Mouse (Mus musculus): Measurements from ENCODE around the gene Hmgcs2. TPM values are rescaled to one million over a fixed set of nuclear protein-coding genes. Genes with fewer than 3 reads are reported as not detected.

Gene Hmgcs2
- total and polyA plus RNA-seq, 2 experiments from 2014 or later, result 30.5 to 42.2 TPM

- WGBS, result 79% methylated on average over 4 of the region's 4 CpGs
- DNase-seq (ENCODE audit: low spot score), result no peak
Measured at GRCm38 (mm10) chr3:98279682-98280081, 553 bp upstream of the Hmgcs2 start.

GRCm38 (mm10) chr3:98280933-98281678 lies 871 bp downstream of the Hmgcs2 start:
- peak; percentile 88 for ATAC-seq
- H3K36me3 ChIP-seq (ENCODE audit: insufficient read depth, low read length), result no peaks in the 10 kb centered on the region
- peak; percentile 84 for DNase-seq (ENCODE audit: low spot score)
- H3K27ac ChIP-seq, result no peak overlapping the region; the same call in 1 of the 2 replicates
- no peaks in the 10 kb centered on the region for H3K27me3 ChIP-seq (ENCODE audit: insufficient read depth, low read length)
- peak overlapping the region; percentile 27; the same call in 1 of the 2 replicates for H3K4me2 ChIP-seq (ENCODE audit: low read depth, low read length)
- TF ChIP-seq CTCF (IDR thresholded peaks at IDR 0.05; ENCODE audit: low read depth), result peak; percentile 96
- H3K4me3 ChIP-seq (ENCODE audit: low read length), result peak overlapping the region; percentile 8; the same call in 1 of the 2 replicates
- no peaks in the 10 kb centered on the region for H3K9me3 ChIP-seq (ENCODE audit: low read length)
- H3K9ac ChIP-seq (replicated peaks; ENCODE audit: low read length), result no peak overlapping the region
- 38% methylated on average over 12 of the region's 12 CpGs for WGBS
- no peaks in the 10 kb centered on the region for H3K4me1 ChIP-seq (ENCODE audit: insufficient read depth, low read length)

More at GRCm38 (mm10) chr3:98279682-98280081, 553 bp upstream of the Hmgcs2 start:
- Histone ChIP-seq H3K4me2 (ENCODE audit: low read depth, low read length) (no peak overlapping the region), H3K27ac (no peak overlapping the region), H3K9me3 (ENCODE audit: low read length) (no peaks in the 10 kb centered on the region), H3K36me3 (ENCODE audit: insufficient read depth, low read length) (no peaks in the 10 kb centered on the region), H3K27me3 (ENCODE audit: insufficient read depth, low read length) (no peaks in the 10 kb centered on the region), H3K4me3 (ENCODE audit: low read length) (no peak overlapping the region), H3K9ac (replicated peaks; ENCODE audit: low read length) (no peak overlapping the region), H3K4me1 (ENCODE audit: insufficient read depth, low read length) (no peaks in the 10 kb centered on the region)
- no peak for ATAC-seq
- TF ChIP-seq CTCF (IDR thresholded peaks at IDR 0.05; ENCODE audit: low read depth), result no peak

GRCm38 (mm10) chr3:98282422-98282821 lies 2.2 kb downstream of the Hmgcs2 start:
- no peaks in the 10 kb centered on the region for H3K9me3 ChIP-seq (ENCODE audit: low read length)
- DNase-seq (ENCODE audit: low spot score), result no peak
- ATAC-seq, result no peak
- H3K36me3 ChIP-seq (ENCODE audit: insufficient read depth, low read length), result no peaks in the 10 kb centered on the region
- TF ChIP-seq CTCF (IDR thresholded peaks at IDR 0.05; ENCODE audit: low read depth), result no peak
- H3K4me1 ChIP-seq (ENCODE audit: insufficient read depth, low read length), result no peaks in the 10 kb centered on the region
- WGBS, result 92% methylated on average over 8 of the region's 8 CpGs
- H3K27me3 ChIP-seq (ENCODE audit: insufficient read depth, low read length), result no peaks in the 10 kb centered on the region
- H3K4me2 ChIP-seq (ENCODE audit: low read depth, low read length), result no peak overlapping the region
- H3K27ac ChIP-seq, result no peak overlapping the region
- H3K4me3 ChIP-seq (ENCODE audit: low read length), result no peak overlapping the region
- H3K9ac ChIP-seq (replicated peaks; ENCODE audit: low read length), result no peak overlapping the region

DNA sequence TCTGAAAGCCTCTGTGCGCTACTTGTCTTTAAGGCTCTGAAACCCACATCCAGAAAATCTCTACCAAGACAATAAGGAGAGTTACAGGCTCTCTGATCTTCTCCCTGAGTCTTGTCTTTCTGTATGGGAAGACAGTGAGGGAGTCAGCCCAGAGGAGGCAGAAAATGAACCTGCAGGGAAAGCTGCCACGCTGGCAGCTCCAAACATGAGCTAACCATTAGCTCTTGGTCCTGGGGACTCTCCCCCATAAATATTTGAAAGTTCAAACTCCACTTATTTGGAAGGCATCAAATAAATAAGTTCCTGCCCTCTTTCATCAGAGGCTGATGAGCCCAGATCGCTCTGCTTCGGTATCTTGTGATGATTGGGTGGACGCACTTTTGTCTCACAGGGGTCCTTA lies 3.0 kb downstream of the Hmgcs2 start:
- ATAC-seq (no peak), DNase-seq (ENCODE audit: low spot score) (no peak)
- H3K27me3 ChIP-seq (ENCODE audit: insufficient read depth, low read length), result no peaks in the 10 kb centered on the region
- H3K4me1 ChIP-seq (ENCODE audit: insufficient read depth, low read length), result no peaks in the 10 kb centered on the region
- no peak overlapping the region for H3K9ac ChIP-seq (replicated peaks; ENCODE audit: low read length)
- TF ChIP-seq CTCF (IDR thresholded peaks at IDR 0.05; ENCODE audit: low read depth), result no peak
- H3K27ac ChIP-seq, result no peak overlapping the region
- H3K4me3 ChIP-seq (ENCODE audit: low read length), result no peak overlapping the region
- H3K9me3 ChIP-seq (ENCODE audit: low read length), result no peaks in the 10 kb centered on the region
- H3K36me3 ChIP-seq (ENCODE audit: insufficient read depth, low read length), result no peaks in the 10 kb centered on the region
- WGBS, result 88% methylated on average over 5 of the region's 5 CpGs
- no peak overlapping the region for H3K4me2 ChIP-seq (ENCODE audit: low read depth, low read length)

DNA sequence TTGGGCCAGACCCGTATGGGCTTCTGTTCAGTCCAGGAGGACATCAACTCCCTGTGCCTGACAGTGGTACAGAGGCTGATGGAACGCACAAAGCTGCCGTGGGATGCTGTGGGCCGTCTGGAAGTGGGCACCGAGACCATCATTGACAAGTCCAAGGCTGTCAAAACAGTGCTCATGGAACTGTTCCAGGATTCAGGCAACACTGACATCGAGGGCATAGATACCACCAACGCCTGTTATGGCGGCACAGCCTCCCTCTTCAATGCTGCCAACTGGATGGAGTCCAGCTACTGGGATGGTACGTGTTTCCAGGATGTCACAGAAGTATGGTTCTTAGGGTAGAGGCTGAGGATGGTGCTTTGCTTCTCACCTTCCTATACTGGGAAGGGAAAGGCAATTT lies 10.8 kb downstream of the Hmgcs2 start:
- H3K4me3 ChIP-seq (ENCODE audit: low read length), result no peak overlapping the region
- H3K27ac ChIP-seq, result no peak overlapping the region
- H3K9ac ChIP-seq (replicated peaks; ENCODE audit: low read length), result no peak overlapping the region
- H3K36me3 ChIP-seq (ENCODE audit: insufficient read depth, low read length), result no peaks in the 10 kb centered on the region
- no peaks in the 10 kb centered on the region for H3K9me3 ChIP-seq (ENCODE audit: low read length)
- no peaks in the 10 kb centered on the region for H3K27me3 ChIP-seq (ENCODE audit: insufficient read depth, low read length)
- ATAC-seq (no peak), DNase-seq (ENCODE audit: low spot score) (no peak)
- H3K4me2 ChIP-seq (ENCODE audit: low read depth, low read length), result no peak overlapping the region
- WGBS, result 85% methylated on average over 9 of the region's 9 CpGs
- H3K4me1 ChIP-seq (ENCODE audit: insufficient read depth, low read length), result no peaks in the 10 kb centered on the region
- TF ChIP-seq CTCF (IDR thresholded peaks at IDR 0.05; ENCODE audit: low read depth), result no peak

DNA sequence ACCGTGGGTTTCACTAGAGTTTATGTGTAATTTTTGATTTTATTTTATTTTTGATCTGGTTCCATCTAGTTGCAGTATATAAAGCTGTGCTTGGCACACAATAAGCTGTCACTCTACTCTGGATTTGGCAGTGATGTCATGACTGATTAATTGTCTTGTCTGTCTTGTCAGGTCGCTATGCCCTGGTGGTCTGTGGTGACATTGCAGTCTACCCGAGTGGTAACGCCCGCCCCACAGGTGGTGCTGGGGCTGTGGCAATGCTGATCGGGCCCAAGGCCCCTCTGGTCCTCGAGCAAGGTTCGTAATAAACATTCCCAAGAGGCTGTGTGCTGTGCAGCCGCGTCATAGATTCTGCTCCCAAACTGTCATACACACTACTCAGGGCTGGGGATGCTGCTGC lies 15.7 kb downstream of the Hmgcs2 start:
- H3K9me3 ChIP-seq (ENCODE audit: low read length), result no peaks in the 10 kb centered on the region
- H3K4me1 ChIP-seq (ENCODE audit: insufficient read depth, low read length), result no peaks in the 10 kb centered on the region
- DNase-seq (ENCODE audit: low spot score), result peak; percentile 7
- no peak overlapping the region for H3K4me3 ChIP-seq (ENCODE audit: low read length)
- no peak for ATAC-seq
- H3K4me2 ChIP-seq (ENCODE audit: low read depth, low read length), result no peak overlapping the region
- H3K27me3 ChIP-seq (ENCODE audit: insufficient read depth, low read length), result no peaks in the 10 kb centered on the region
- no peaks in the 10 kb centered on the region for H3K36me3 ChIP-seq (ENCODE audit: insufficient read depth, low read length)
- no peak overlapping the region for H3K9ac ChIP-seq (replicated peaks; ENCODE audit: low read length)
- TF ChIP-seq CTCF (IDR thresholded peaks at IDR 0.05; ENCODE audit: low read depth), result peak; percentile 35
- WGBS, result 63% methylated on average over 10 of the region's 10 CpGs
- H3K27ac ChIP-seq, result no peak overlapping the region

Data from hindbrain, postnatal 0 days (tissue).